Mouse (Mus musculus) midbrain, embryonic 16.5 days (tissue): ENCODE results near the gene Larp6. TPM values are rescaled to one million over a fixed set of nuclear protein-coding genes. Genes with fewer than 3 reads are reported as not detected.

Source experiments
- ATAC-seq: fragments of 200-750 bp; cut with Nextera tagmentation; 2 replicates; pipeline ENCODE4 v1.8.0; 2017; ENCODE audit warnings: moderate TSS enrichment
- H3K27ac ChIP-seq: fragments of 300-500 bp; sonication (generic); 2 replicates; pipeline ENCODE4 v1.5.1; 2014; ENCODE audit warnings: mild to moderate bottlenecking, low read length, mixed read lengths
- H3K27me3 ChIP-seq: fragments of 300-500 bp; sonication (generic); 2 replicates; pipeline ENCODE4 v1.6.1; 2014; ENCODE audit warnings: low read depth, low read length, mixed read lengths; ENCODE audit not compliant: control insufficient read depth, insufficient read depth
- H3K36me3 ChIP-seq: fragments of 300-500 bp; sonication (generic); 2 replicates; pipeline ENCODE4 v1.6.1; 2014; ENCODE audit warnings: mild to moderate bottlenecking, low read length, moderate library complexity, mixed read lengths; ENCODE audit not compliant: control insufficient read depth, insufficient read depth
- H3K4me1 ChIP-seq: fragments of 300-500 bp; sonication (generic); 2 replicates; pipeline ENCODE4 v1.6.1; 2014; ENCODE audit warnings: mild to moderate bottlenecking, low read length, mixed read lengths; ENCODE audit not compliant: control insufficient read depth, insufficient read depth
- H3K4me2 ChIP-seq: fragments of 300-500 bp; sonication (generic); 2 replicates; pipeline ENCODE4 v1.6.1; 2014; ENCODE audit warnings: mild to moderate bottlenecking, low read length, mixed read lengths
- H3K4me3 ChIP-seq: fragments of 300-500 bp; sonication (generic); 2 replicates; pipeline ENCODE4 v1.5.1; 2014; ENCODE audit warnings: low read depth, mild to moderate bottlenecking, low read length, moderate library complexity, mixed read lengths
- H3K9ac ChIP-seq: fragments of 300-500 bp; sonication (generic); 2 replicates; pipeline ENCODE4 v1.6.1; 2014; ENCODE audit warnings: low read depth, low read length, mixed read lengths
- H3K9me3 ChIP-seq: fragments of 300-500 bp; sonication (generic); replicated peaks from 2 replicates; pipeline ENCODE4 v1.6.1; 2014; ENCODE audit warnings: mild to moderate bottlenecking, low read length, mixed read lengths; ENCODE audit not compliant: control insufficient read depth, poor library complexity, severe bottlenecking
- WGBS: fragments of 180-500 bp; shearing (Covaris S2); extraction: QIAGEN DNeasy Blood & Tissue Kit; methylation state at CpG from one replicate; pipeline ENCODE4 v1.1.7; 2014; 5-methylcytosine and 5-hydroxymethylcytosine counted together
- polyA plus RNA-seq: library from polyadenylated mRNA; unstranded; fragments of >200 nt; fragmentation: Nextera tagmentation; extraction: Ambion mirVana; gene quantifications from 2 replicates; pipeline ENCODE4 v1.2.1, GENCODE M21; 2015

The Larp6 gene
- polyA plus RNA-seq, 1 experiment from 2014 or later: 22.9 TPM

GRCm38 (mm10) chr9:60724968-60725367, 12.2 kb downstream of the Larp6 start:
- H3K9ac ChIP-seq: no peak overlapping the region
- no peaks in the 10 kb centered on the region for H3K9me3 ChIP-seq
- peaks cover 20% of the 10 kb centered on the region for H3K36me3 ChIP-seq
- no peak overlapping the region for H3K4me3 ChIP-seq
- H3K4me1 ChIP-seq: no peaks in the 10 kb centered on the region
- no peak for ATAC-seq
- H3K27me3 ChIP-seq: no peaks in the 10 kb centered on the region
- WGBS: 93% methylated on average over 7 of the region's 7 CpGs
- H3K4me2 ChIP-seq: no peak overlapping the region
- no peak overlapping the region for H3K27ac ChIP-seq

GRCm38 (mm10) chr9:60734321-60734720, 21.5 kb downstream of the Larp6 start:
- Histone ChIP-seq H3K4me3 (no peak overlapping the region), H3K36me3 (peaks cover 19% of the 10 kb centered on the region), H3K4me2 (no peak overlapping the region), H3K4me1 (no peaks in the 10 kb centered on the region), H3K9ac (no peak overlapping the region), H3K27ac (no peak overlapping the region), H3K27me3 (no peaks in the 10 kb centered on the region), H3K9me3 (peaks cover 4% of the 10 kb centered on the region; the same call in 1 of the 2 replicates)
- WGBS: 96% methylated on average over 2 of the region's 2 CpGs
- no peak for ATAC-seq

GRCm38 (mm10) chr9:60739126-60739525, 26.3 kb downstream of the Larp6 start:
- 83% methylated on average over 5 of the region's 5 CpGs for whole genome bisulfite sequencing

GRCm38 (mm10) chr9:60741436-60741835, 28.6 kb downstream of the Larp6 start:
- Histone ChIP-seq H3K4me3 (no peak overlapping the region), H3K27me3 (no peaks in the 10 kb centered on the region), H3K4me1 (no peaks in the 10 kb centered on the region), H3K36me3 (peaks cover 17% of the 10 kb centered on the region), H3K4me2 (no peak overlapping the region), H3K9me3 (peaks cover 4% of the 10 kb centered on the region; the same call in 1 of the 2 replicates), H3K27ac (no peak overlapping the region), H3K9ac (no peak overlapping the region)
- WGBS: 81% methylated on average over 10 of the region's 10 CpGs
- no peak for ATAC-seq

More at GRCm38 (mm10) chr9:60739126-60739525, 26.3 kb downstream of the Larp6 start:
- Histone ChIP-seq H3K27me3 (no peaks in the 10 kb centered on the region), H3K36me3 (peaks cover 17% of the 10 kb centered on the region), H3K9ac (no peak overlapping the region), H3K4me2 (no peak overlapping the region), H3K4me3 (no peak overlapping the region), H3K4me1 (no peaks in the 10 kb centered on the region), H3K27ac (no peak overlapping the region), H3K9me3 (peaks cover 4% of the 10 kb centered on the region; the same call in 1 of the 2 replicates)
- no peak for ATAC-seq

- Histone ChIP-seq H3K9ac (no peak overlapping the region), H3K27ac (no peak overlapping the region), H3K9me3 (peaks cover 3% of the 10 kb centered on the region; the same call in 1 of the 2 replicates), H3K4me3 (no peak overlapping the region), H3K4me2 (no peak overlapping the region), H3K4me1 (no peaks in the 10 kb centered on the region), H3K27me3 (no peaks in the 10 kb centered on the region), H3K36me3 (peaks cover 9% of the 10 kb centered on the region)
- 75% methylated on average over 9 of the region's 9 CpGs for WGBS
- ATAC-seq: no peak
Observed at GRCm38 (mm10) chr9:60742516-60742915, 29.7 kb downstream of the Larp6 start.

- no peak overlapping the region for H3K9ac ChIP-seq
- no peak overlapping the region for H3K4me2 ChIP-seq
- H3K27me3 ChIP-seq: no peaks in the 10 kb centered on the region
- no peaks in the 10 kb centered on the region for H3K4me1 ChIP-seq
- no peak overlapping the region for H3K27ac ChIP-seq
- 0 out of 2 replicates have a peak, but pooled peaks cover 2% of the 10 kb centered on the region for H3K36me3 ChIP-seq
- no peak overlapping the region for H3K4me3 ChIP-seq
- no peak for ATAC-seq
- H3K9me3 ChIP-seq: no peaks in the 10 kb centered on the region
- WGBS: 83% methylated on average over 17 of the region's 17 CpGs
Observed at GRCm38 (mm10) chr9:60743180-60743900, 30.6 kb downstream of the Larp6 start.

- no peak for ATAC-seq
- WGBS: 44% methylated on average over 18 of the region's 18 CpGs
- Histone ChIP-seq H3K36me3 (no peaks in the 10 kb centered on the region), H3K27me3 (no peaks in the 10 kb centered on the region), H3K4me1 (no peaks in the 10 kb centered on the region), H3K27ac (no peak overlapping the region), H3K4me3 (no peak overlapping the region), H3K9ac (no peak overlapping the region), H3K9me3 (no peaks in the 10 kb centered on the region), H3K4me2 (no peak overlapping the region)
Observed at GRCm38 (mm10) chr9:60744171-60744969, 31.6 kb downstream of the Larp6 start.

- no peak overlapping the region for H3K27ac ChIP-seq
- no peaks in the 10 kb centered on the region for H3K36me3 ChIP-seq
- no peak for ATAC-seq
- no peak overlapping the region for H3K4me3 ChIP-seq
- H3K4me2 ChIP-seq: no peak overlapping the region
- no peaks in the 10 kb centered on the region for H3K4me1 ChIP-seq
- H3K9me3 ChIP-seq: no peaks in the 10 kb centered on the region
- H3K9ac ChIP-seq: no peak overlapping the region
- 56% methylated on average over 4 of the region's 4 CpGs for WGBS
- H3K27me3 ChIP-seq: no peaks in the 10 kb centered on the region
Observed at GRCm38 (mm10) chr9:60744971-60745370, 32.2 kb downstream of the Larp6 start.

GRCm38 (mm10) chr9:60746561-60746960, 33.8 kb downstream of the Larp6 start:
- H3K4me2 ChIP-seq: no peak overlapping the region
- no peak overlapping the region for H3K9ac ChIP-seq
- H3K9me3 ChIP-seq: no peaks in the 10 kb centered on the region
- H3K27me3 ChIP-seq: no peaks in the 10 kb centered on the region
- H3K36me3 ChIP-seq: no peaks in the 10 kb centered on the region
- H3K27ac ChIP-seq: no peak overlapping the region
- WGBS: 60% methylated on average over 6 of the region's 6 CpGs
- H3K4me3 ChIP-seq: no peak overlapping the region
- H3K4me1 ChIP-seq: no peaks in the 10 kb centered on the region
- no peak for ATAC-seq
